Mouse (Mus musculus) heart, embryonic 12.5 days (tissue): ENCODE data around the gene Socs7. TPM values are rescaled to one million over a fixed set of nuclear protein-coding genes. Genes with fewer than 3 reads are reported as not detected.
A peak's percentile ranks its signal among the peaks of the same experiment; 100 is the strongest.

Experiments used
- ATAC-seq: fragments of 200-750 bp; cut with Nextera tagmentation; 2 replicates; pipeline ENCODE4 v1.8.0; 2017; ENCODE audit warnings: moderate TSS enrichment, moderate library complexity; ENCODE audit not compliant: insufficient number of reproducible peaks, low FRiP score
- H3K27ac ChIP-seq: fragments of 300-500 bp; sonication (generic); 2 replicates; pipeline ENCODE4 v1.5.1; 2016; ENCODE audit warnings: mild to moderate bottlenecking, moderate library complexity; ENCODE audit not compliant: poor library complexity, severe bottlenecking
- H3K27me3 ChIP-seq: fragments of 300-500 bp; sonication (generic); replicated peaks from 2 replicates; pipeline ENCODE4 v1.6.1; 2016; ENCODE audit warnings: mild to moderate bottlenecking, moderate library complexity
- H3K36me3 ChIP-seq: fragments of 300-500 bp; sonication (generic); 2 replicates; pipeline ENCODE4 v1.6.1; 2016; ENCODE audit warnings: mild to moderate bottlenecking, moderate library complexity
- H3K4me1 ChIP-seq: fragments of 300-500 bp; sonication (generic); replicated peaks from 2 replicates; pipeline ENCODE4 v1.6.1; 2016; ENCODE audit warnings: mild to moderate bottlenecking
- H3K4me2 ChIP-seq: fragments of 300-500 bp; sonication (generic); 2 replicates; pipeline ENCODE4 v1.6.1; 2016; ENCODE audit warnings: mild to moderate bottlenecking, moderate library complexity
- H3K4me3 ChIP-seq: fragments of 300-500 bp; sonication (generic); 2 replicates; pipeline ENCODE4 v1.5.1; 2016; ENCODE audit warnings: mild to moderate bottlenecking
- H3K9ac ChIP-seq: fragments of 300-500 bp; sonication (generic); 2 replicates; pipeline ENCODE4 v1.6.1; 2016; ENCODE audit warnings: mild to moderate bottlenecking, moderate library complexity
- H3K9me3 ChIP-seq: fragments of 300-500 bp; sonication (generic); replicated peaks from 2 replicates; pipeline ENCODE4 v1.6.1; 2016; ENCODE audit warnings: mild to moderate bottlenecking, moderate library complexity
- WGBS: fragments of 180-500 bp; shearing (Covaris S2); methylation state at CpG from one replicate; pipeline ENCODE4 v1.1.7; 2016; 5-methylcytosine and 5-hydroxymethylcytosine counted together
- polyA plus RNA-seq: library from polyadenylated mRNA; unstranded; fragments of >200 nt; fragmentation: Nextera tagmentation; extraction: Ambion mirVana; gene quantifications from 2 replicates; pipeline ENCODE4 v1.2.1, GENCODE M21; 2016

The Socs7 gene
- polyA plus RNA-seq, 1 experiment from 2014 or later = 5.4 TPM

DNA sequence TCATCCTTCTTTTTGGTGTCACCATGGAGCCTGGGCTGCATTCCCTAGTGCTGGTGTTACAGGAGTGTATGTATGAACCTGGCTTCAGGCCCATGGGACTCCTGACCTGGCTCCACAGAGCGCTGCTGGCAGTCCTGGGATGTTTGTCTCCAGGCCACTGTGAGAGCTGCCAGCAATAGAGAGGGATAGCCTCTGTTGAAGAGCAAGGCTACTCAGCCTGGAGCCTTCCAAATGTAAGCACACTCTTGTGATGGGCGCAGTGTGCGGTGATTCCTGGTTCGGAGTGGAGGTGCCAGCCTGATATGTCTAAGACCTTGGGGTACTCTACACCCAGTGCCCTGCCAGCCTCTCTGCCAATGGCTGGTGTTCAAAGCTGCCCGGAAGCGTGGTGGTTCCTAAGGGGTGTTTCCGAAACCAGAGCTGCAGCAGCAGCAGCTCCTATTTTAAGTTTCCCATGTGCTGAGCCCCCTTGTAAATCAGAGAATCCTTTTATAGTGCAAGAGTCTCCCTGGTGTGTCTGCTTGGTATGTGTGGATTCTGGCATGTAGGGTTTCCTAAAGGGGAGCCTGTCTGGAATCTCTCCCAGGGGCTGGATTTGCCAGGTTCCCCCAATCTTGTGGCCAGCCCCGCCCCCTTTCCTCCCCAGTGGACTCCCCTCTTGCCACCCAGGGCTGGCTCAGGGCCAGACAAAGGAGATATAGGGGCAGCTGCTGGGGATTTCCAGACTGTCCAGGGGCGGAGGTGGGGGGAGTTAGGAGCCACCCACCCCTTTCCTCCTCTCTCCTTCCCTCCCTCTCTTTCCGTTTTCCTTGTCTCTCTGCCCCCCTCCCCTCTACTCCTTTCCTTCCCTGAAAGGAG lies 44.0 kb downstream of the Socs7 start:
- no peaks in the 10 kb centered on the region for H3K36me3 ChIP-seq
- WGBS = 43% methylated on average over 10 of the region's 10 CpGs
- 0 out of 2 replicates have a peak, but pooled peaks cover 8% of the 10 kb centered on the region for H3K27me3 ChIP-seq
- H3K9ac ChIP-seq = peak overlapping the region; percentile 48
- H3K4me1 ChIP-seq = peaks cover 56% of the 10 kb centered on the region
- 0 out of 2 replicates have a peak overlapping the region, but pooled peaks have one; percentile 5 for H3K4me3 ChIP-seq
- peak overlapping the region; percentile 99 for H3K4me2 ChIP-seq
- ATAC-seq = peak; percentile 53
- peak overlapping the region; percentile 73 for H3K27ac ChIP-seq
- no peaks in the 10 kb centered on the region for H3K9me3 ChIP-seq

DNA sequence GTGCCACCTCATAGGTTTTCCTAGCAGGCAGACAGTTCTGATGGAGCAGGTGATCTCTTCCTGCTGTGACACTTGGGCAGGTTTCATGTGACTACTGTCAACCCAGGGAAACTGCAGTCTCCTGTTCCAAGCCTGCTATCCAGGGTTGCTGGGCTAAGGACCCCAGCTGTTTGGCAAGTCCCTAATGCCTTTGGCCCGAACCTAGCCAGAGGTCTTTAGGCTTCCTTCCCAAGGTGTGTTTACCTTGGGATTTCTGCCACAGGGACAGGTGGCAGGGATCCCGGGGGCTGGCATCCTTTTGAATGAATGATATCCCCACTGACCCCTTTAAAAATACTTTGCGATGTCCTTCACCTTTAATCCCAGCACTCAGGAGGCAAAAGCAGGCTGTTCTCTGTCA lies 45.1 kb downstream of the Socs7 start:
- no peak overlapping the region for H3K9ac ChIP-seq
- 0 out of 2 replicates have a peak overlapping the region, but pooled peaks have one; percentile 99 for H3K4me2 ChIP-seq
- peaks cover 62% of the 10 kb centered on the region for H3K4me1 ChIP-seq
- WGBS = 77% methylated on average over 3 of the region's 3 CpGs
- ATAC-seq = no peak
- no peak overlapping the region for H3K4me3 ChIP-seq
- no peaks in the 10 kb centered on the region for H3K9me3 ChIP-seq
- 0 out of 2 replicates have a peak, but pooled peaks cover 8% of the 10 kb centered on the region for H3K27me3 ChIP-seq
- H3K27ac ChIP-seq = no peak overlapping the region
- no peaks in the 10 kb centered on the region for H3K36me3 ChIP-seq

DNA sequence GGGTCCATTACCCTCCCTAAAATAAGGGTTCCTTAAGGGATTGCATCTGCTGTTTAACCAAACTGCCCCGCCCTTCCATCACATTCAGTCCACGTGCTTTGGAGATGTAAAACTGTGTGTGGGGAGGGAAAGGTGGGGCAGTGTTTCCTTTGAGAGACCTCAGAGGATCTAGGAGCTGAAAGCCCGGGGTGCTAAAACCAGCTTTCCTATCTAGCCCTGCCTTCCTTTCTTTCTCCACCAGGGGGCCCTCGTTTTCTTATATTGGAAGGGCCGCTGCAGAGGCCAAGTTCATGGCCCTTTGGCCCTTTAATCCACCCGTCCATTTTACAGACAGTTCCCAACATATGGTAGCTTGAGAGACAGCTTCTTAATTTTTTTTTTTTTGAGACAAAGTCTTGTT lies 45.8 kb downstream of the Socs7 start:
- peaks cover 61% of the 10 kb centered on the region for H3K4me1 ChIP-seq
- 1% methylated on average over 6 of the region's 6 CpGs for WGBS

DNA sequence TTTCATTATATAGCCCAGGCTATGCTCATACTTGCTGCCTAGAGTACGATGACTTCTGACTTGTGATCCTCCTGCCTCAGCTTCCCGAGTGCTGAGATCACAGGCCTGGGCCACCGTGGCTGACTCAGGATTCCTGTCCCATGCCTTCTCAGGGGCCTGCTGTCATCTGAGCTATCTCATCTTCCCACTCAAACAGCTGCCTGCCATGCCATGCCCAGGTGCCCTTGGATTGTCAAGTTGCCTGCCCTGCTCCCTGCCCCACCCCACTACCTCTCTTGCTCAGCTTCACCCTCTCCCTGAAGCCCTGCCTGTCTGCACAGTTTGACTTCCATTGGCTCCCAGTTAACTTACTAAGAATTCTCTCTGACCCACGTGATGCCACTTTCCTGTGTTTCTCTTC lies 48.6 kb downstream of the Socs7 start:
- 81% methylated on average over 4 of the region's 4 CpGs for WGBS
- no peak for ATAC-seq
- Histone ChIP-seq H3K9ac (no peak overlapping the region), H3K9me3 (no peaks in the 10 kb centered on the region), H3K4me3 (no peak overlapping the region), H3K4me2 (no peak overlapping the region), H3K36me3 (no peaks in the 10 kb centered on the region), H3K27me3 (no peaks in the 10 kb centered on the region), H3K4me1 (peaks cover 38% of the 10 kb centered on the region), H3K27ac (no peak overlapping the region)

More for the DNA sequence above, 45.8 kb downstream of the Socs7 start:
- 0 out of 2 replicates have a peak overlapping the region, but pooled peaks have one; percentile 7 for H3K9ac ChIP-seq
- H3K4me3 ChIP-seq = no peak overlapping the region
- 0 out of 2 replicates have a peak, but pooled peaks cover 6% of the 10 kb centered on the region for H3K27me3 ChIP-seq
- H3K27ac ChIP-seq = no peak overlapping the region
- no peaks in the 10 kb centered on the region for H3K9me3 ChIP-seq
- ATAC-seq = no peak
- H3K4me2 ChIP-seq = no peak overlapping the region
- no peaks in the 10 kb centered on the region for H3K36me3 ChIP-seq

DNA sequence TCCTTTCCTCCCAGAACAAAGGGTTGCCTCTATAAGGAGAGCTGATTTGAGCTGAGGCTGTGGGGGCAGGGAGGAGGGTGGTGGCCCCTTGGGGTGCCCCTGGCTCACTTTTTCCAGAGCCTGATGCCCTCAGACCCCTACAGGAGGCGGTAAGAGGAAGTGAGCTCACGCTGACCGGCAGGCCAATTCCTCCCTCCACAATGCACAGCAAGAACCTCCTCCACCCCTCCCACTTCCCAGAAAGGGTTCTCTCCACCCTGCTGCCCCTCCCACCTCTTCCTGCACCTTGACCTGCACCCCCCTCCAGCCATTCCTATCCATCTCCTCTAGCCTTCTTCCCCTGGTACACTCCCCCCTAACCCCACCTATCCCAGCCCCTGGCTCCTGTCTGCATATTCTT lies 49.8 kb downstream of the Socs7 start:
- peaks cover 38% of the 10 kb centered on the region for H3K4me1 ChIP-seq
- 14% methylated on average over 3 of the region's 3 CpGs for WGBS
- H3K4me2 ChIP-seq = peak overlapping the region; percentile 12; the same call in 1 of the 2 replicates
- H3K27ac ChIP-seq = peak overlapping the region; percentile 69
- H3K4me3 ChIP-seq = no peak overlapping the region
- H3K27me3 ChIP-seq = no peaks in the 10 kb centered on the region
- ATAC-seq = peak; percentile 34
- H3K36me3 ChIP-seq = no peaks in the 10 kb centered on the region
- no peaks in the 10 kb centered on the region for H3K9me3 ChIP-seq
- H3K9ac ChIP-seq = no peak overlapping the region

DNA sequence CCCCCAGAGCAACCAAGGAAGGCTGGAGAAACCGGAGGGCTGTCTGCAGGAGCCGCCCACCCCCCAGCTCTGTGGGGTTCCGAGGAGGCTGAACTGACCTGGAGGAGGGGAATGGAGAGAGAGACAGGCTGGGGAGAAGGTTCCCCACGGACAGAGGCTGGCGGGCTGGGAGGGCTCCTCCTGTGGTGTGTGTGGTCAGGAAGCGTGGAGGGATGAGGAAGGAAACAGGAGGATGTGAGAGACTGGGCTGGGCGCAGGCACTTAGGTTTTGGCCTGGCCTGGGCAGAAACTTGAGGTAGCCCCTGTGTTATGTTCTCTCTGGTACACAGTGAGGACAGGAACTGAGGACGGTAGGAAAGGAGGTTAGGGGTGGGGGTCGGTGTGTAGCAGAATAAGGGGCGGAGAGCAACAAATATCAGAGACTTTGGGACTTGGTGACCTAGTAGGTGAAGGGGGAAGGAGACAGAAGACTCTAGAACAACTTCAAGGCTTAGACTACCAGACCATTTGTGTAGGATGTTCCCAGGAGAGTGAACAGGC lies 50.5 kb downstream of the Socs7 start:
- Histone ChIP-seq H3K4me1 (peaks cover 38% of the 10 kb centered on the region), H3K9ac (peak overlapping the region; percentile 9; the same call in 1 of the 2 replicates), H3K4me3 (no peak overlapping the region), H3K36me3 (no peaks in the 10 kb centered on the region), H3K27me3 (no peaks in the 10 kb centered on the region), H3K4me2 (peak overlapping the region; percentile 12; the same call in 1 of the 2 replicates), H3K27ac (peak overlapping the region; percentile 69), H3K9me3 (no peaks in the 10 kb centered on the region)
- no peak for ATAC-seq
- 46% methylated on average over 10 of the region's 10 CpGs for WGBS

DNA sequence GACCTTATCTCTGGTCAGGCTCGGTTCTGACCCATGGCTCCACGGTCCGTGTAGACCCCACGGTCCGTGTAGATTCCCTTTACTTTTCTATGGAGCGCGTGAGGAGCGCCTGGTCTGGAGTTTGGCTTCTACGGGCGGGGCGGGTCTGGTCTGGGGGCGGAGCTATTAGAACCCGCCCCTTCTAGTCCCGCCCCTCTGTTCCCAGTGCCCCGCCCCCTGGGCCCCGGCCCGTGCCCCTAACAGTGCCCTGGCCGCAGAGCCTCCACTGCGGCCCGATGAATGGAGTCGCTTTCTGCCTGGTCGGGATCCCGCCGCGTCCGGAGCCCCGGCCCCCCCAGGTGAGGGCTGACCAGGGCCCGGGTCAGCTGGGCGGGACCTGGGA lies 53.0 kb downstream of the Socs7 start, which contains the start of gene Arhgap23:
TSS of gene Arhgap23 (plus strand) at position 204 of the 382 bp plus-strand sequence.
- peaks cover under 1% of the 10 kb centered on the region; the same call in 1 of the 2 replicates for H3K36me3 ChIP-seq
- peak within 1 kb of the TSS; percentile 89 for H3K4me2 ChIP-seq
- no peaks in the 10 kb centered on the region for H3K27me3 ChIP-seq
- peak within 1 kb of the TSS; percentile 94 for H3K4me3 ChIP-seq
- under 1% methylated on average over 28 of the region's 29 CpGs for WGBS
- H3K9me3 ChIP-seq = no peaks in the 10 kb centered on the region
- peak; percentile 86 for ATAC-seq
- peak within 1 kb of the TSS; percentile 93 for H3K9ac ChIP-seq
- peak within 1 kb of the TSS; percentile 90 for H3K27ac ChIP-seq
- peaks cover 54% of the 10 kb centered on the region for H3K4me1 ChIP-seq

DNA sequence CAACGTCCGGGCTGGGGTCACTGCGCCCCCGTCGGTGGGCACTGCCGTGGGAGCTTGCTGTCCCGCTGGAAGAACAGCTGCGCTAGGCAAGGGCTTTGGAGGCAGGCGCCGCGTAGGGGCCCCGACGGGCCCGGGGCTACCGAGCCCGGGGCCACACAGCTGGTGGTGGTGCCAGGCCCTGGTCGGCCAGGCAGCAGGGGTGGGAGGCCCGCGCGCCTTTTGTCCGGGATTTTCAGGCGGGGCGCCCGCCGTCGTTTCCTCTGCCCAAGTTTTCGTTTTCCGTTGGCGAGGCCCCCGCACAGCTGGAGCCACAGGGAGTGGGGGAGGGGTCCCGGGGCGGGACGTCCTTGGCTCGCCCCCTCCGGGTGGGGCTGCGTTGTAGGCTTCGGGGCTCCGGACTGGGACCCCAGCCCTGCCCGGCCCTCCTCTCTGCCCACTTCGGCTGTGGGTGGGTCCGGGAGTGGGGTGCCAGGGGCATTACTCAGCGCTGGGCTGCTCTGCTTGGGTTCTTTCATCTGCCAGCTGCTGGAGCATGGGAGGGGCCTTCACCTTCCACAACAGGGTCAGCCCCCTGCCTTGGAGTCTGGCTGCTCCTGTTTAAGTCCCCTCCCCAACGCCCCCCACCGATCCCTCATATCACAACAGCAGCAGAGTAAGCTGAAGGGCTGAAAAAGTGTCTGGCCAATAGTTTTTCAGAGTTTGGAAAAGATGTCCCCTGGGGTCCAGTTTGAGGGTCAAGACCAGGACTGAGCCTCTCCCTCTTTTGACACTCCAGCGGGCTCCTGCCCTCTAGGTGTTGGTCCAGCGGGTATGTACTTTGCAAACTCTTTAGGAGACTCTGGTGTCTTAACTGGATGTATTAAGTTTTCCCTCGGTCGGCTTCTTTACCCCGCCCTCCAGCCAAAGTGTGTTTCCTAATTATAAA lies 53.6 kb downstream of the Socs7 start:
- Histone ChIP-seq H3K9me3 (no peaks in the 10 kb centered on the region), H3K36me3 (peaks cover 4% of the 10 kb centered on the region; the same call in 1 of the 2 replicates), H3K27ac (peak overlapping the region; percentile 90), H3K9ac (peak overlapping the region; percentile 93), H3K4me1 (peaks cover 54% of the 10 kb centered on the region), H3K27me3 (no peaks in the 10 kb centered on the region), H3K4me3 (peak overlapping the region; percentile 94), H3K4me2 (peak overlapping the region; percentile 89)
- ATAC-seq = peak; percentile 44
- 2% methylated on average over 49 of the region's 49 CpGs for WGBS

DNA sequence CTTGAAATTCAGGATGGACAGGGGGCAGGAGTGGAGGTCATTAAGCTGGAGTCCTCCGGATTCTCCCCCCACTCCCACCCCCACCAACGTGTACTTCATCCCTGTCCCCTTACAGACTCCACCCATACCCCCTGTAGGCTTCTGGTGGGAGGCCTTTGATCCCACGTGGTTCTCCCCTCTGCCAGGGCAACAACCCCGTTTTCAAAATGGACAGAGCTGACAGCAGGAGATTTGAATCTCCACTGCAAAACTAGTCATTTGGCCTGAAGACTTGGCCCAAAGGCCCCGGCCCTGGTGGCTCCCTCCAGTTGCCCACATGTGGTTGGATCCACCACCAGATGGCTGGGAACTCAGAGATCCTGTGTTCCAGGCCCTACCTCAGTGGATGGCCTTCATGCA lies 54.3 kb downstream of the Socs7 start:
- H3K27me3 ChIP-seq = no peaks in the 10 kb centered on the region
- H3K4me2 ChIP-seq = peak overlapping the region; percentile 89
- H3K9ac ChIP-seq = peak overlapping the region; percentile 93
- ATAC-seq = no peak
- WGBS = 12% methylated on average over 5 of the region's 5 CpGs
- peak overlapping the region; percentile 94 for H3K4me3 ChIP-seq
- H3K4me1 ChIP-seq = peaks cover 54% of the 10 kb centered on the region
- H3K36me3 ChIP-seq = peaks cover 4% of the 10 kb centered on the region; the same call in 1 of the 2 replicates
- H3K27ac ChIP-seq = peak overlapping the region; percentile 90
- H3K9me3 ChIP-seq = no peaks in the 10 kb centered on the region

DNA sequence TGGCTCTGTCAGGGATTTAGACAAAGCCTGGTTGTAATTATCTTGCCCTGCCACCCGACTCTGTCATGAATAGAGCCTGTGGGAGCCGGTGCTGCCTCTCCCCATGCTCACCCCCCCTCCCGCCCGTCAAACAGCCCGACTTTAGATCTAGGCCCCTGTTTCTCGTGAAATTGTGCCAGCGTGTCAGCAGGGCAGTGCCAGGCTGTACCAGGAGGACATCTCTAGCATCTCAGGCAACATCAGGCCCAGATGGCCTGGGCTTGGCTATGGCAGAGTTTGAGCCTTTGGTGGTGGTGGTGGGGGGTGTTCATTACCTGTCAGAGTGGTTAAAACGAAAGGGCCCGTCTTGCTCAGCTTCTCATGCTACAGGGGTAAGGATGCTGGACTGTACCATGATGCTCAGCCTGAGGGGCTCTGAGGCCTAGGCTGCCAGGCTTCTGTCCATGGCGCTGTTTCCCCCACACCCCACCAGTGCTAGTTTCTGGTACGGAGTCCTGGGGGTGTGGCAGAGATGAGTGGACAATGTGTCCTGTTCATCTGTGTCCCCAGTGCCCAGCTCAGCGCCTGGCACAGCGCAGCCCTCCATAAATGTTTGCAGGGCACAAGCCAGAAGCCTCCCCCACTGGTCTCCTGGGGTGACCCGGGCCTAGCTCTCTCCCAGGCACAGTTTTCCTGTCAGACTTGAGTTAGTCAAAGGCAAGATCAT lies 56.6 kb downstream of the Socs7 start:
- ATAC-seq = no peak
- H3K27ac ChIP-seq = 0 out of 2 replicates have a peak overlapping the region, but pooled peaks have one; percentile 15
- 76% methylated on average over 14 of the region's 14 CpGs for WGBS

More for the DNA sequence above, 56.6 kb downstream of the Socs7 start:
- H3K9me3 ChIP-seq = no peaks in the 10 kb centered on the region
- H3K4me2 ChIP-seq = no peak overlapping the region
- no peaks in the 10 kb centered on the region for H3K27me3 ChIP-seq
- peaks cover 64% of the 10 kb centered on the region for H3K4me1 ChIP-seq
- 0 out of 2 replicates have a peak overlapping the region, but pooled peaks have one; percentile 26 for H3K9ac ChIP-seq
- no peak overlapping the region for H3K4me3 ChIP-seq
- H3K36me3 ChIP-seq = peaks cover 4% of the 10 kb centered on the region; the same call in 1 of the 2 replicates
